Mouse (Mus musculus) kidney, embryonic 15.5 days (tissue): Measurements from ENCODE around the gene Stk38. TPM values are rescaled to one million over a fixed set of nuclear protein-coding genes. Genes with fewer than 3 reads are reported as not detected.

Experiments used
- ATAC-seq: fragments of 200-750 bp; cut with Nextera tagmentation; replicated peaks from 2 replicates; pipeline ENCODE4 v1.8.0; 2017; ENCODE audit warnings: moderate TSS enrichment; ENCODE audit not compliant: low FRiP score
- H3K27ac ChIP-seq: fragments of 300-500 bp; sonication (generic); 2 replicates; pipeline ENCODE4 v1.5.1; 2015; ENCODE audit warnings: mild to moderate bottlenecking, inconsistent platforms
- H3K27me3 ChIP-seq: fragments of 300-500 bp; sonication (generic); 2 replicates; pipeline ENCODE4 v1.6.1; 2015; ENCODE audit warnings: inconsistent platforms
- H3K36me3 ChIP-seq: fragments of 300-500 bp; sonication (generic); 2 replicates; pipeline ENCODE4 v1.6.1; 2015; ENCODE audit warnings: inconsistent platforms
- H3K4me1 ChIP-seq: fragments of 300-500 bp; sonication (generic); 2 replicates; pipeline ENCODE4 v1.6.1; 2015; ENCODE audit warnings: inconsistent platforms
- H3K4me2 ChIP-seq: fragments of 300-500 bp; sonication (generic); 2 replicates; pipeline ENCODE4 v1.6.1; 2015; ENCODE audit warnings: moderate library complexity, mild to moderate bottlenecking, inconsistent platforms
- H3K4me3 ChIP-seq: fragments of 300-500 bp; sonication (generic); replicated peaks from 2 replicates; pipeline ENCODE4 v1.5.1; 2015; ENCODE audit warnings: mild to moderate bottlenecking, inconsistent platforms
- H3K9ac ChIP-seq: fragments of 300-500 bp; sonication (generic); 2 replicates; pipeline ENCODE4 v1.6.1; 2015; ENCODE audit warnings: mild to moderate bottlenecking, inconsistent platforms
- H3K9me3 ChIP-seq: fragments of 300-500 bp; sonication (generic); replicated peaks from 2 replicates; pipeline ENCODE4 v1.6.1; 2016; ENCODE audit warnings: inconsistent platforms
- WGBS: fragments of 180-500 bp; shearing (Covaris S2); methylation state at CpG from one replicate; pipeline ENCODE4 v1.1.7; 2015; ENCODE audit warnings: mixed read lengths; 5-methylcytosine and 5-hydroxymethylcytosine counted together
- polyA plus RNA-seq: library from polyadenylated mRNA; unstranded; fragments of >200 nt; fragmentation: Nextera tagmentation; extraction: Ambion mirVana; gene quantifications from 2 replicates; pipeline ENCODE4 v1.2.1, GENCODE M21; 2015

The Stk38 gene
- polyA plus RNA-seq, 1 experiment from 2014 or later: 105 TPM

- ATAC-seq: no peak
- peaks cover 100% of the 10 kb centered on the region for H3K36me3 ChIP-seq
These were observed 37.7 kb downstream of the Stk38 start for GRCm38 (mm10) chr17:28970122-28970521.

DNA sequence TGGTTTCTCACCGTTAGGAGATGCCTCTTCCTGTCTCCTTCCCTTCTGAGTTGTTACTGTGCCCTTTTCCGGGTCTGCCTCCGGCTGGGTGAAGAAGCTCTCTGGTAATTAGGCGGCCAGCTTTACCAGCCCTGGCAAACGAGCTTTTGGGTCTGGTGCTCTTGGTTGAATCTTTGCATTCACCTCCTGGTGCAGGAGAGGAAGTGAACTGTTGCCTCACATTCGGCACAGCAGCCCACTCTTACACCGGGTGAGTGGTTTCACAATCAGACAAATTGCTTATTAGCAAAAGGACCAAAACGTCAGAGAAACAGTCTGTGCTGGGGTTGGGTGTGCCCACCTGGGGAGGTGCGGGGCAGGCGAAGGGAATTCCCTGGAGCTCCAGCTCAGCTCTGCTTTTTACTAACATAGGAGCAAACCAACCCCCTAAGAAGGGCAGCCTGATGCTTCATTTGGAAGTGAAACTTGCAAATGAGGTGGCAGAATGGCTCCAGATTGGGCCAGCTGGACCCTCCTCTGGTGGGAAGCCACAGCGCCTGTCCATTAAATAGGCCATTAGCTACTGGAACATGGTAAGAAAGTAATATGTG lies 40.7 kb downstream of the Stk38 start:
- no peak for ATAC-seq
- Histone ChIP-seq H3K9me3 (no peaks in the 10 kb centered on the region), H3K4me1 (peaks cover 1% of the 10 kb centered on the region; the same call in 1 of the 2 replicates), H3K27me3 (no peaks in the 10 kb centered on the region), H3K4me2 (no peak overlapping the region), H3K4me3 (no peak overlapping the region), H3K36me3 (peaks cover 100% of the 10 kb centered on the region), H3K27ac (no peak overlapping the region), H3K9ac (no peak overlapping the region)
- 78% methylated on average over 11 of the region's 11 CpGs for WGBS

More at GRCm38 (mm10) chr17:28970122-28970521, 37.7 kb downstream of the Stk38 start:
- H3K27ac ChIP-seq: no peak overlapping the region
- H3K9ac ChIP-seq: no peak overlapping the region
- no peaks in the 10 kb centered on the region for H3K27me3 ChIP-seq
- H3K9me3 ChIP-seq: no peaks in the 10 kb centered on the region
- no peak overlapping the region for H3K4me2 ChIP-seq
- H3K4me1 ChIP-seq: no peaks in the 10 kb centered on the region
- H3K4me3 ChIP-seq: no peak overlapping the region

DNA sequence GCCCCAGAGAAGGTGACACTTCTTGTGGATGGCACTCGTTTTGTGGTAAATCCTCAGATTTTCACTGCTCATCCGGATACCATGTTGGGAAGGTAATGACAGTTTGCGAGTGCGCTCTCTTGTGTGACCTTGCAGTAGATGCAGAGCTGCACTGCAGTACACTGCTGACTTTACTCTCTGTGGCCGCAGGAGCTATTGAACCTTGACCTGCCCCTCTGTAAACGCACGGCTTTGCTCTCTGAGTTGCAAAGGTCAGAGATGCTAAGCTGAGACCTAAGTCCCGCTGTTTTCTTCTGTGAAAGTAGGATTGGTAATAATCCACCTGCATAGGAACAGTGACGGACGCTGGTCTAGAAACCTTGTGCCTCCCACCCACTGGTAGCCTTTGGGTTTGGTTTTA lies 46.2 kb downstream of the Stk38 start:
- WGBS: 79% methylated on average over 10 of the region's 10 CpGs
- Histone ChIP-seq H3K4me2 (no peak overlapping the region), H3K27me3 (no peaks in the 10 kb centered on the region), H3K4me1 (peaks cover 5% of the 10 kb centered on the region; the same call in 1 of the 2 replicates), H3K4me3 (no peak overlapping the region), H3K9me3 (no peaks in the 10 kb centered on the region), H3K36me3 (peaks cover 78% of the 10 kb centered on the region), H3K27ac (no peak overlapping the region; the same call in 1 of the 2 replicates), H3K9ac (no peak overlapping the region)
- no peak for ATAC-seq

DNA sequence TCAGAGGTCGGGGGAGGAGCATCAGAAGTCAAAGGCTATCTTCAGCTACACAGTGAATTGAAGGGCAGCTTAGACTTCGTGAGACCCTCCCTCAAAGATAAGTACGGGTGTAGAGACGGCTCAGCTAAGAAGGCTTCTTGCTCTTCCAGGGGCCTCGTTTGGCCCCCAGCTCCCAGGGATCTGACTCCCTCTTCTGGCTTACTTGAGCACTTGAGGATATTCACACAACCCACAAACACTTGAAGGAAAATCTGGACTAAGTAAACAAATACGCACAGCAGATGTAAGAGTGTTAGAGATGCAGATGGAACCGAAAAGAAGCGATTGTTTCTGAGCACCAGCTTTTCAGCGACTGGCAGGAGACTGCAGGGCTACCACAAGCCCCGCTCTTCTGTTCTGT lies 47.2 kb downstream of the Stk38 start:
- no peak for ATAC-seq
- H3K9ac ChIP-seq: no peak overlapping the region
- no peak overlapping the region for H3K4me3 ChIP-seq
- H3K4me1 ChIP-seq: peaks cover 5% of the 10 kb centered on the region; the same call in 1 of the 2 replicates
- H3K4me2 ChIP-seq: no peak overlapping the region
- H3K9me3 ChIP-seq: no peaks in the 10 kb centered on the region
- no peaks in the 10 kb centered on the region for H3K27me3 ChIP-seq
- peaks cover 68% of the 10 kb centered on the region for H3K36me3 ChIP-seq
- H3K27ac ChIP-seq: no peak overlapping the region
- 74% methylated on average over 10 of the region's 10 CpGs for WGBS

DNA sequence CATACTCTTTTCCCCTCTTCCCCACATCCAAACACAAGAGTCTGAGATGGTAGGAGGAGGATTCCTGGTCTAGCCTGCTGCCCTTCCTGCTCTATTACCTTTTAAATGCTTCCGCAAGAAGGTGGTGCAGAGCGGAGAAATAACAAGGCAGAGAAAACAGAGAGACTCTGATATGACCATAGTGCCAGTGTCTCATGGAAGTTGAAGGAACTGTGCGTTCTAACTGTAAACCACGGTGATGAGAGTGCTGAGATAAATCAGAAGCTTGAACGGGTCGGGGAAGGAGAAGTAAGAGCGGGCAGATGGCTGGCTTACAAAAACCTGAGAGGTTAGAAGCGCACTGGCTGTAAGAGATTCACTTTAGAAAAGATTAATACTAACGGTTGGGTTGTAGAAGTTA lies 53.4 kb downstream of the Stk38 start:
- Histone ChIP-seq H3K4me3 (peak overlapping the region; percentile 81; the same call in 1 of the 2 replicates), H3K36me3 (peaks cover 14% of the 10 kb centered on the region), H3K9ac (no peak overlapping the region), H3K4me2 (peak overlapping the region; percentile 78; the same call in 1 of the 2 replicates), H3K27me3 (no peaks in the 10 kb centered on the region), H3K9me3 (no peaks in the 10 kb centered on the region), H3K27ac (no peak overlapping the region), H3K4me1 (peaks cover 24% of the 10 kb centered on the region)
- 93% methylated on average over 9 of the region's 9 CpGs for WGBS
- ATAC-seq: no peak

- H3K27me3 ChIP-seq: no peaks in the 10 kb centered on the region
- no peak for ATAC-seq
- H3K4me3 ChIP-seq: peak overlapping the region; percentile 81
- peak overlapping the region; percentile 83 for H3K9ac ChIP-seq
- peak overlapping the region; percentile 78 for H3K4me2 ChIP-seq
- H3K9me3 ChIP-seq: no peaks in the 10 kb centered on the region
- H3K27ac ChIP-seq: peak overlapping the region; percentile 97
- 3% methylated on average over 9 of the region's 9 CpGs for WGBS
- H3K36me3 ChIP-seq: peaks cover 6% of the 10 kb centered on the region
- peaks cover 24% of the 10 kb centered on the region for H3K4me1 ChIP-seq
These were observed 54.5 kb downstream of the Stk38 start for GRCm38 (mm10) chr17:28953251-28953650.

DNA sequence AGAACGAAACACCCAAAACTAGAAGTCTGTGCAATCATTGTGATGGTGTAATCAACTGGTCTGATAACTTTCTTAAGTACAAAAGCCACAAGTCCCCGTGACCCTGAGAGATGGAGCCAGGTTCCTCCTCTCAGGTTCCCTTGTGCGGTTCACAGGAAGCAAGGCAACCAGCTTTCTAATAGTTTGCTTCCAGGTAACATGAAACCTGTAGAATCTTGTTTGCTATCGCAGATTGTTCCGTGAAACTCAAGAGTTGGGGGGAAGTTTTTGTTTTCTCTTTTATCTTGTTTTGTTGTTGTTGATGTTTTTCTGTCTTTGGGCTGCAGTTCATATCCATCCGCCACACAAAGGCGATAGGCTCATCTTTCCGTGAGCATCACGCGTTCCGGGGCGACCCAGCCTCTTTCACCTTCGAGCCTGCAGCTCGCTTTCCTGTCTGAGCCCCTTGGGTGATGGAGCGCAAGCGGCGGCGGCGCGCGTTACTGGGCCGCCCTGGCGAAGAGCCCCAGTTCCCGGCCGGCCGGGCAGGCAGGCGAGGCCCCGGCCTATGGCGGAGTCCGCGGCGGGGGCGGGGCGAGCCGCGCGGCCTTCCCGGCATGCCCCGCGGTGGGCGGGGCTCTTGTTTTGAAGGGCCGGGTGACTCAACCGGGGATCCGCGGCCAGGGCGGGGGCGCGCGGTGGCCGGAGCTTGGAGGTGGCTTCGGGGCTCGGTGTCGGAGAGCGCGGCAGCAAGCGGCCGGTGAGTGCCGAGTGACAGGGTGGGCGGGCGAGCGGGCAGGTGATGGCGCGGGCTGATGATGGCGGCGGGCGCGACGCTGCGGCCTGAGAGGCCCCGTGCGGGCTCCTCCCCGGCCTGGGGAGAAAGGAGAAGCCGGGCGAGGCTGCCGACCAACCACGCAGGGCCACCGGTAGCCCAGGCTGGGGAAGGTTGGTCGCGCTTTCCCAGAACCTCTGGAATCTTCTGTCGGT lies 55.7 kb downstream of the Stk38 start, which contains the start of gene Kctd20:
Kctd20 (plus strand) TSS at position 120 of the 969 bp plus-strand sequence.
- ATAC-seq: peak; percentile 94
- Histone ChIP-seq H3K9ac (peak within 1 kb of the TSS; percentile 83), H3K9me3 (0 out of 2 replicates have a peak, but pooled peaks cover 3% of the 10 kb centered on the region), H3K27me3 (no peaks in the 10 kb centered on the region), H3K27ac (peak within 1 kb of the TSS; percentile 97), H3K4me2 (peak within 1 kb of the TSS; percentile 78), H3K36me3 (no peaks in the 10 kb centered on the region), H3K4me1 (peaks cover 24% of the 10 kb centered on the region), H3K4me3 (peak within 1 kb of the TSS; percentile 81)
- under 1% methylated on average over 78 of the region's 80 CpGs for WGBS

GRCm38 (mm10) chr17:28950751-28951150 lies 57.0 kb downstream of the Stk38 start:
- Histone ChIP-seq H3K4me2 (no peak overlapping the region), H3K36me3 (no peaks in the 10 kb centered on the region), H3K9ac (no peak overlapping the region), H3K4me1 (peaks cover 24% of the 10 kb centered on the region), H3K27me3 (no peaks in the 10 kb centered on the region), H3K4me3 (no peak overlapping the region), H3K9me3 (0 out of 2 replicates have a peak, but pooled peaks cover 3% of the 10 kb centered on the region), H3K27ac (no peak overlapping the region)
- WGBS: 76% methylated on average over 4 of the region's 4 CpGs
- ATAC-seq: no peak

GRCm38 (mm10) chr17:28948661-28949060 lies 59.1 kb downstream of the Stk38 start:
- WGBS: 52% methylated on average over 4 of the region's 4 CpGs
- H3K9ac ChIP-seq: no peak overlapping the region
- no peak overlapping the region for H3K4me2 ChIP-seq
- 0 out of 2 replicates have a peak, but pooled peaks cover 3% of the 10 kb centered on the region for H3K9me3 ChIP-seq
- no peaks in the 10 kb centered on the region for H3K27me3 ChIP-seq
- H3K36me3 ChIP-seq: no peaks in the 10 kb centered on the region
- no peak for ATAC-seq
- H3K4me1 ChIP-seq: peaks cover 14% of the 10 kb centered on the region
- H3K4me3 ChIP-seq: no peak overlapping the region
- H3K27ac ChIP-seq: no peak overlapping the region

DNA sequence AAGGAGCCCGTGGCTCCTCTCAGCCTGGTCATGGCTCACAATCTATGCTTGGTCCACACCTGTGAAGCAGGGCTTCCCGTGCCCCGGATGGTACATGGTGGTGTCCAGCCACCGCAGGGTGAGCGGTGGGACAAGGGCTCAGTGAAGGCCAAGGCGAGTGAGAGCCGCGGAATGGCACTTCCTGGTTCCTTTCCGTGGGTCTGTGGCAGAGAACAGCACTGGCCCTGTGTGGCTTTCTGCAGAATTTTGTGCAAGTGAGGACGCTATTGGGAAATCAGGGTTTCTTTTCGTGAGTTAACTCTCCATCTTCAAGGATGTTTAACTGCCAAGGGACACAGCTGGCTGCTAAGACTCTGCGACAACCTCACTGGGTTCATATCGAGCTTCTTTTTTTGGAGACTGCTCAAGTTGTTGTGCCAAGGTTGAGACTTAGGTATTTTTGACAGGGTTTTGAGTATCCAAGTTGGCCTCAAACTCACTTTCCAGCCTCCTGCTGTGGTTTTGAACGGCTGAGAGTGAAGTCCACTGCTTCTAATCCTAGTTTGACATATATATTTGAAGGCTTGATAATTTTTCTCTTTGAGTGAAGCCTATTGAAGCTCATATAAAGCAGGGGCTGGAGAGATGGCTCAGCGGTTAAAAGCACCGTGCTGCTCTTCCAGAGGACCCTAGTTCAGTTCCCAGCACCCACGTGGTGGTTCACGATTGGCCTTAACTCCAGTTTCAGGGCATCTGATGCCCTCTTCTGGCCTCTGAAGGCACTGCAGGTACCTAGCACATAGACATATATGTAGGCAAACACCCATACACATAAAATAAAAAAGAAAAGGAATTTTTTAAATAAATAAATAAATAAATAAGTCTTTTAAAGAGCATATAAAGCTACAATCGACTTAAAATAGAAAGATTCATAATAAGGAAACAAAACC lies 60.5 kb downstream of the Stk38 start:
- no peak overlapping the region for H3K4me3 ChIP-seq
- 93% methylated on average over 19 of the region's 19 CpGs for WGBS
- no peak for ATAC-seq

DNA sequence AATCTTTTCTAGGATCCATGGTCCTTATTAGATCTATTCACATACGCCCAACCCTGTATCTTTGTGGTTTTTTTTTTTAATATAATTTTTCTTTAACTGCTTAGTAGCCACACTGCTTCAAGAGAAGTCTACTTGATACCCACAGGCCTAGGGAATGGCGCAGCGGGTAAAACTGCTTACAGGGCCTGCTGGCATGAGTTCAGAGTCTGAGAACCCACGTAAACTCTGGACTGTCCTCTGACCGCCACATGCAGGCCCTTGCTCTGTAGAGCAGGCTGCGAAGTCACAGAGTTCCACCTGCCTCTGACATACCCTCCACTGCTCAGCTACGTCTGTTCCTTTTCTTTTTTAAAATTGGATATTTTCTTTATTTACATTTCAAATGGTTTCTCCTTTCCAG lies 63.3 kb downstream of the Stk38 start:
- WGBS: 90% methylated on average over 7 of the region's 7 CpGs
- H3K4me1 ChIP-seq: no peaks in the 10 kb centered on the region

More for the DNA sequence above, 60.5 kb downstream of the Stk38 start:
- no peak overlapping the region for H3K9ac ChIP-seq
- no peak overlapping the region for H3K4me2 ChIP-seq
- H3K9me3 ChIP-seq: 0 out of 2 replicates have a peak, but pooled peaks cover 3% of the 10 kb centered on the region
- H3K36me3 ChIP-seq: no peaks in the 10 kb centered on the region
- H3K27me3 ChIP-seq: no peaks in the 10 kb centered on the region
- peaks cover 8% of the 10 kb centered on the region for H3K4me1 ChIP-seq
- no peak overlapping the region for H3K27ac ChIP-seq

More for the DNA sequence above, 63.3 kb downstream of the Stk38 start:
- no peak overlapping the region for H3K4me3 ChIP-seq
- no peak overlapping the region for H3K27ac ChIP-seq
- no peak overlapping the region for H3K9ac ChIP-seq
- no peak for ATAC-seq
- H3K4me2 ChIP-seq: no peak overlapping the region
- H3K36me3 ChIP-seq: no peaks in the 10 kb centered on the region
- no peaks in the 10 kb centered on the region for H3K27me3 ChIP-seq
- 0 out of 2 replicates have a peak, but pooled peaks cover 3% of the 10 kb centered on the region for H3K9me3 ChIP-seq
